Mouse (Mus musculus): Measurements from ENCODE around the gene Dennd6a. TPM values are rescaled to one million over a fixed set of nuclear protein-coding genes. Genes with fewer than 3 reads are reported as not detected.
A peak's percentile ranks its signal among the peaks of the same experiment; 100 is the strongest.

Dennd6a gene
- polyA plus RNA-seq, 1 experiment from 2014 or later: 42.1 TPM

GRCm38 (mm10) chr14:26658178-26658577, 84.5 kb downstream of the Dennd6a start:
- ATAC-seq (replicated peaks; ENCODE audit: insufficient number of reproducible peaks, low FRiP score, low TSS enrichment, low read depth) (no peak), DNase-seq (ENCODE audit: low spot score) (no peak)
- Histone ChIP-seq H3K4me1 (ENCODE audit: control insufficient read depth, insufficient read depth, low read length) (no peaks in the 10 kb centered on the region), H3K9ac (replicated peaks; ENCODE audit: low read length) (no peak overlapping the region), H3K36me3 (replicated peaks; ENCODE audit: control insufficient read depth, insufficient read depth, low read depth, low read length) (peaks cover 3% of the 10 kb centered on the region), H3K4me2 (ENCODE audit: low read depth, low read length) (no peak overlapping the region), H3K4me3 (ENCODE audit: low read depth, low read length) (no peak overlapping the region), H3K9me3 (replicated peaks; ENCODE audit: control insufficient read depth, low read length) (no peaks in the 10 kb centered on the region), H3K27me3 (ENCODE audit: control insufficient read depth, insufficient read depth, low read length) (no peaks in the 10 kb centered on the region), H3K27ac (replicated peaks; ENCODE audit: low read depth, low read length) (no peak overlapping the region)

GRCm38 (mm10) chr14:26660233-26660632, 86.6 kb downstream of the Dennd6a start:
- DNase-seq (ENCODE audit: low spot score) (no peak), ATAC-seq (replicated peaks; ENCODE audit: insufficient number of reproducible peaks, low FRiP score, low TSS enrichment, low read depth) (no peak)
- WGBS: 100% methylated on average over 1 of the region's 1 CpGs
- no peaks in the 10 kb centered on the region for H3K9me3 ChIP-seq (replicated peaks; ENCODE audit: control insufficient read depth, low read length)
- peaks cover 3% of the 10 kb centered on the region; the same call in 1 of the 2 replicates for H3K36me3 ChIP-seq (replicated peaks; ENCODE audit: control insufficient read depth, insufficient read depth, low read depth, low read length)
- H3K4me3 ChIP-seq (ENCODE audit: low read depth, low read length): no peak overlapping the region
- no peak overlapping the region for H3K27ac ChIP-seq (replicated peaks; ENCODE audit: low read depth, low read length)
- H3K27me3 ChIP-seq (ENCODE audit: control insufficient read depth, insufficient read depth, low read length): no peaks in the 10 kb centered on the region
- H3K4me1 ChIP-seq (ENCODE audit: control insufficient read depth, insufficient read depth, low read length): no peaks in the 10 kb centered on the region
- no peak overlapping the region for H3K9ac ChIP-seq (replicated peaks; ENCODE audit: low read length)
- H3K4me2 ChIP-seq (ENCODE audit: low read depth, low read length): no peak overlapping the region

- H3K4me3 ChIP-seq (ENCODE audit: low read depth, low read length): no peak overlapping the region
- 91% methylated on average over 3 of the region's 3 CpGs for WGBS
- peaks cover 3% of the 10 kb centered on the region; the same call in 1 of the 2 replicates for H3K36me3 ChIP-seq (replicated peaks; ENCODE audit: control insufficient read depth, insufficient read depth, low read depth, low read length)
- H3K4me2 ChIP-seq (ENCODE audit: low read depth, low read length): no peak overlapping the region
- no peaks in the 10 kb centered on the region for H3K4me1 ChIP-seq (ENCODE audit: control insufficient read depth, insufficient read depth, low read length)
- ATAC-seq (replicated peaks; ENCODE audit: insufficient number of reproducible peaks, low FRiP score, low TSS enrichment, low read depth) (no peak), DNase-seq (ENCODE audit: low spot score) (no peak)
- H3K9me3 ChIP-seq (replicated peaks; ENCODE audit: control insufficient read depth, low read length): no peaks in the 10 kb centered on the region
- no peaks in the 10 kb centered on the region for H3K27me3 ChIP-seq (ENCODE audit: control insufficient read depth, insufficient read depth, low read length)
- no peak overlapping the region for H3K9ac ChIP-seq (replicated peaks; ENCODE audit: low read length)
- H3K27ac ChIP-seq (replicated peaks; ENCODE audit: low read depth, low read length): no peak overlapping the region
These were observed 88.4 kb downstream of the Dennd6a start for GRCm38 (mm10) chr14:26662016-26662415.

GRCm38 (mm10) chr14:26662488-26662887, 88.8 kb downstream of the Dennd6a start:
- DNase-seq (ENCODE audit: low spot score): no peak
- Histone ChIP-seq H3K27ac (replicated peaks; ENCODE audit: low read depth, low read length) (no peak overlapping the region), H3K4me1 (ENCODE audit: control insufficient read depth, insufficient read depth, low read length) (no peaks in the 10 kb centered on the region), H3K4me2 (ENCODE audit: low read depth, low read length) (no peak overlapping the region), H3K9me3 (replicated peaks; ENCODE audit: control insufficient read depth, low read length) (no peaks in the 10 kb centered on the region), H3K9ac (replicated peaks; ENCODE audit: low read length) (no peak overlapping the region), H3K36me3 (replicated peaks; ENCODE audit: control insufficient read depth, insufficient read depth, low read depth, low read length) (peaks cover 3% of the 10 kb centered on the region; the same call in 1 of the 2 replicates), H3K4me3 (ENCODE audit: low read depth, low read length) (no peak overlapping the region), H3K27me3 (ENCODE audit: control insufficient read depth, insufficient read depth, low read length) (no peaks in the 10 kb centered on the region)
- no peak for ATAC-seq (replicated peaks; ENCODE audit: insufficient number of reproducible peaks, low FRiP score, low TSS enrichment, low read depth)
- 89% methylated on average over 2 of the region's 2 CpGs for WGBS

GRCm38 (mm10) chr14:26663851-26664250, 90.2 kb downstream of the Dennd6a start:
- Histone ChIP-seq H3K4me3 (ENCODE audit: low read depth, low read length) (no peak overlapping the region), H3K4me2 (ENCODE audit: low read depth, low read length) (no peak overlapping the region), H3K9ac (replicated peaks; ENCODE audit: low read length) (no peak overlapping the region), H3K36me3 (replicated peaks; ENCODE audit: control insufficient read depth, insufficient read depth, low read depth, low read length) (peaks cover 3% of the 10 kb centered on the region; the same call in 1 of the 2 replicates), H3K4me1 (ENCODE audit: control insufficient read depth, insufficient read depth, low read length) (no peaks in the 10 kb centered on the region), H3K27ac (replicated peaks; ENCODE audit: low read depth, low read length) (no peak overlapping the region), H3K9me3 (replicated peaks; ENCODE audit: control insufficient read depth, low read length) (no peaks in the 10 kb centered on the region), H3K27me3 (ENCODE audit: control insufficient read depth, insufficient read depth, low read length) (no peaks in the 10 kb centered on the region)
- WGBS: 90% methylated on average over 2 of the region's 2 CpGs
- DNase-seq (ENCODE audit: low spot score) (no peak), ATAC-seq (replicated peaks; ENCODE audit: insufficient number of reproducible peaks, low FRiP score, low TSS enrichment, low read depth) (no peak)

- H3K27ac ChIP-seq (replicated peaks; ENCODE audit: low read depth, low read length): no peak overlapping the region
- H3K4me1 ChIP-seq (ENCODE audit: control insufficient read depth, insufficient read depth, low read length): no peaks in the 10 kb centered on the region
- peak overlapping the region; percentile 94 for H3K4me2 ChIP-seq (ENCODE audit: low read depth, low read length)
- DNase-seq (ENCODE audit: low spot score) (no peak), ATAC-seq (replicated peaks; ENCODE audit: insufficient number of reproducible peaks, low FRiP score, low TSS enrichment, low read depth) (no peak)
- H3K27me3 ChIP-seq (ENCODE audit: control insufficient read depth, insufficient read depth, low read length): no peaks in the 10 kb centered on the region
- H3K9me3 ChIP-seq (replicated peaks; ENCODE audit: control insufficient read depth, low read length): no peaks in the 10 kb centered on the region
- peak overlapping the region; percentile 85 for H3K4me3 ChIP-seq (ENCODE audit: low read depth, low read length)
- WGBS: 23% methylated on average over 6 of the region's 6 CpGs
- H3K9ac ChIP-seq (replicated peaks; ENCODE audit: low read length): peak overlapping the region; percentile 81
- peaks cover 3% of the 10 kb centered on the region; the same call in 1 of the 2 replicates for H3K36me3 ChIP-seq (replicated peaks; ENCODE audit: control insufficient read depth, insufficient read depth, low read depth, low read length)
These were observed 94.3 kb downstream of the Dennd6a start for GRCm38 (mm10) chr14:26667991-26668370.

- peak overlapping the region; percentile 81 for H3K9ac ChIP-seq (replicated peaks; ENCODE audit: low read length)
- H3K27ac ChIP-seq (replicated peaks; ENCODE audit: low read depth, low read length): peak overlapping the region; percentile 80
- peaks cover 3% of the 10 kb centered on the region; the same call in 1 of the 2 replicates for H3K36me3 ChIP-seq (replicated peaks; ENCODE audit: control insufficient read depth, insufficient read depth, low read depth, low read length)
- no peaks in the 10 kb centered on the region for H3K27me3 ChIP-seq (ENCODE audit: control insufficient read depth, insufficient read depth, low read length)
- ATAC-seq (replicated peaks; ENCODE audit: insufficient number of reproducible peaks, low FRiP score, low TSS enrichment, low read depth) (peak; percentile 67), DNase-seq (ENCODE audit: low spot score) (peak; percentile 34)
- WGBS: 1% methylated on average over 73 of the region's 73 CpGs
- H3K4me2 ChIP-seq (ENCODE audit: low read depth, low read length): peak overlapping the region; percentile 94
- H3K4me3 ChIP-seq (ENCODE audit: low read depth, low read length): peak overlapping the region; percentile 85
- no peaks in the 10 kb centered on the region for H3K4me1 ChIP-seq (ENCODE audit: control insufficient read depth, insufficient read depth, low read length)
- H3K9me3 ChIP-seq (replicated peaks; ENCODE audit: control insufficient read depth, low read length): no peaks in the 10 kb centered on the region
These were observed 95.0 kb downstream of the Dennd6a start for GRCm38 (mm10) chr14:26668371-26669291.
